Mouse (Mus musculus) C2C12 (cell line): ENCODE measurements around the gene Cdkn2d. TPM values are rescaled to one million over a fixed set of nuclear protein-coding genes. Genes with fewer than 3 reads are reported as not detected.
"Not testable (repeated sequence)": the region's sequence is repeated elsewhere in the genome, so short reads cannot be mapped to it uniquely, and the experiment has no call there.

Experiments used
- H3K27me3 ChIP-seq: one replicate; pipeline ENCODE4 v1.6.1; 2011; ENCODE audit not compliant: control insufficient read depth, insufficient read depth, insufficient read length
- H3K36me3 ChIP-seq: one replicate; pipeline ENCODE4 v1.6.1; 2011; ENCODE audit not compliant: control insufficient read depth, insufficient read depth
- H3K4me3 ChIP-seq: one replicate; pipeline ENCODE4 v1.5.1; 2011; ENCODE audit warnings: mild to moderate bottlenecking, control low read depth; ENCODE audit not compliant: poor library complexity, insufficient read depth, severe bottlenecking
- H3K79me2 ChIP-seq: one replicate; pipeline ENCODE4 v1.6.1; 2011; ENCODE audit not compliant: control insufficient read depth, insufficient read depth
- H3K79me3 ChIP-seq: one replicate; pipeline ENCODE4 v1.6.1; 2011; ENCODE audit warnings: low read depth, control low read depth
- H3ac ChIP-seq: one replicate; pipeline ENCODE3; 2011; ENCODE audit warnings: low read depth; ENCODE audit not compliant: control insufficient read depth, insufficient read length
- CEBPB ChIP-seq: IDR thresholded peaks from one replicate; pipeline ENCODE4 v1.6.1; 2011; ENCODE audit warnings: low read depth, mild to moderate bottlenecking, control low read depth, moderate library complexity
- CTCF ChIP-seq: IDR thresholded peaks from one replicate; pipeline ENCODE4 v1.5.1; 2011; ENCODE audit not compliant: control insufficient read depth, insufficient read depth, insufficient read length
- FOSL1 ChIP-seq: IDR thresholded peaks from one replicate; pipeline ENCODE4 v1.8.0; 2011; ENCODE audit warnings: mild to moderate bottlenecking, low read length; ENCODE audit not compliant: poor library complexity, insufficient read depth, severe bottlenecking
- MAX ChIP-seq: IDR thresholded peaks from one replicate; pipeline ENCODE4 v1.6.1; 2011; ENCODE audit warnings: mild to moderate bottlenecking, control low read depth
- MYOD1 ChIP-seq: IDR thresholded peaks from one replicate; pipeline ENCODE4 v1.6.1; 2011; ENCODE audit warnings: low read depth; ENCODE audit not compliant: control insufficient read depth, insufficient read length
- MYOG ChIP-seq: IDR thresholded peaks from one replicate; pipeline ENCODE4 v1.6.1; 2011; ENCODE audit not compliant: control insufficient read depth, insufficient read length; ENCODE audit errors: extremely low read depth
- USF1 ChIP-seq: IDR thresholded peaks from one replicate; pipeline ENCODE4 v1.6.1; 2011; ENCODE audit warnings: low read depth, mild to moderate bottlenecking, control low read depth, moderate library complexity
- polyA plus RNA-seq: library from polyadenylated mRNA; unstranded; fragments of >200 nt; fragmentation: generic; extraction: Trizol; gene quantifications from one replicate; pipeline ENCODE4 v1.2.1, GENCODE M21; 2012; ENCODE audit warnings: missing spikeins

Cdkn2d gene
- polyA plus RNA-seq, 1 experiment: 49.4 TPM

DNA sequence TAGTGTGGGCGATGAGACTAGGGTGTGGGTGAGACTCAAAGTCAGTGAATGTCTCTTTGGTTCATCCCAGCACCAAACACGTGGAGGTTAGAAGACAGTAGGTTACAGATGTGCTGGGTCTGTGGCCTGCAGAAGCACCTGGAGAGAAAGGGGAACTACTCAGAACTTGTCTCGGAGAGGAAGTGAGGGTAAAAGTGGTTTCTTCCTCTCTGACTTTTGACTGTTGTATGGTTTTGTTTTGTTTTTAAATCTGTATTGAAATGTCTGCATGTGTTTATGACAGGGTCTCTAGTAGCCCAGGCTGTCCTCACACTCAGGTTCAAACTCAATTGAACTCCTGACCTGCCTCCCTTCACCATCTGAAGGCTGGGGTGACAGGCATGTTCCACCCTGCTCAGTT lies 36.8 kb upstream of the Cdkn2d start:
- TF ChIP-seq USF1: no peak
- no peak for TF ChIP-seq MAX
- no peak for TF ChIP-seq MYOD1
- TF ChIP-seq CEBPB: no peak
- no peak for TF ChIP-seq FOSL1
- TF ChIP-seq MYOG: no peak
- no peak for TF ChIP-seq CTCF
- Histone ChIP-seq H3K36me3 (no peaks in the 10 kb centered on the region), H3K79me2 (peaks cover 87% of the 10 kb centered on the region), H3K4me3 (no peak overlapping the region), H3K27me3 (no peaks in the 10 kb centered on the region), H3ac (no peak overlapping the region), H3K79me3 (peaks cover 51% of the 10 kb centered on the region)

DNA sequence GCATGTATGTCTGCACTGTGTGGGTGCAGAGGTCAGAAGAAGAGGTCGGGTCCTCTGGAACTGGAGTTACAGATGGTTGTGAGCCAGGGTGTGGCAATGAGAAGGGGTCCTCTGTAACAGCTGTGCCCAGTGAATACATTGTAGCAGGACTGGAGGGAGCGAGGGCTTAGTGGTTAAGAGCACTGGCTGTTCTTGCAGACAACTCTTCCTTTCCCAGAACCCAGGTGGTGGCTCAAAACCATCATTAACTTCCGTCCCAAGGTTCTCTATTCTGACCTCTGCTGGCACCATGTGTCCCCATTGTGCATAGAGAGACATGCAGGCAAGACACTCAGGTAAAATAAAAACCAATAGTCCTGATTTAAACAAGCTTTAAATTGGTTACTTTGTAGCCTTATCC lies 36.4 kb upstream of the Cdkn2d start:
- peaks cover 92% of the 10 kb centered on the region for H3K79me2 ChIP-seq
- H3K4me3 ChIP-seq: no peak overlapping the region
- H3K79me3 ChIP-seq: peaks cover 55% of the 10 kb centered on the region
- no peak overlapping the region for H3ac ChIP-seq
- no peaks in the 10 kb centered on the region for H3K36me3 ChIP-seq
- TF ChIP-seq FOSL1: no peak
- no peak for TF ChIP-seq MYOD1
- TF ChIP-seq MAX: no peak
- no peak for TF ChIP-seq CEBPB
- TF ChIP-seq CTCF: no peak
- no peak for TF ChIP-seq USF1
- TF ChIP-seq MYOG: no peak
- no peaks in the 10 kb centered on the region for H3K27me3 ChIP-seq

DNA sequence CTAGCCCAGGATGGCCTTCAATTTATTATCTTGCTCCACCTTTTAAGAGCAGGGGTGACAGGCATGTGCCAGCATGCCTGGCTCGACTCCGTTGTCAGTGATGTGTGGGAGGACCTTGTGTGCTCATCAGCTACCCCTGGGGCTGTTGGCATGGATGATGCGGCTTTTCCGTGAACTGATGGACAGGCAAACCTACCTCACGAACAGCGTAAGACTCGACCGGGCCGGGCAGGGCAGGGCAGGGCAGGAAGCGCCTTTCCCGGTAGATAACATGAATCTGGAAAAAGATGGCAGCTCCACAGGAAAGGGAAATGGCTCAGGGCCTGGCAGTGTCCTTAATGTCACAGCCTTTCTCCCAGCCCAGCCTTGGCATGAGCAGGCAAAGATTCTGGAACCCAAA lies 33.1 kb upstream of the Cdkn2d start:
- Histone ChIP-seq H3ac (no peak overlapping the region), H3K79me3 (peaks cover 58% of the 10 kb centered on the region), H3K27me3 (no peaks in the 10 kb centered on the region), H3K79me2 (peaks cover 85% of the 10 kb centered on the region), H3K4me3 (no peak overlapping the region), H3K36me3 (no peaks in the 10 kb centered on the region)
- TF ChIP-seq USF1 (no peak), FOSL1 (no peak), MAX (no peak)

DNA sequence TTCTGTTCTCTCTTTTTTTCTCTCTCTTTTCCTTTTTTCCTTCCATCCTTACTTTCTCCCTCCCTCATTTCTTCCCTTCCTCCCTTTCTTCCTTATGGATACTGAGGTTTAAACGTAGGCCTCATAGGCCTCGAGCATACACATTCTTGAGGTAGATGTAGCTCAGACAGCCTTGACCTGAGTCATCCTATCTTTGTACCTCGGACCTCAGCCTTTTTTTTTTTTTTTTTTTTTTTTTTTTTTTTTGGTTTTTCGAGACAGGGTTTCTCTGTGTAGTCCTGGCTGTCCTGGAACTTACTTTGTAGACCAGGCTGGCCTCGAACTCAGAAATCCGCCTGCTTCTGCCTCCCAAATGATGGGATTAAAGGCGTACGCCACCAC lies 31.7 kb upstream of the Cdkn2d start:
- H3K27me3 ChIP-seq, H3K4me3 ChIP-seq, H3K36me3 ChIP-seq, H3ac ChIP-seq: not testable (repeated sequence)
- peaks cover 52% of the 10 kb centered on the region for H3K79me3 ChIP-seq
- peaks cover 72% of the 10 kb centered on the region for H3K79me2 ChIP-seq

DNA sequence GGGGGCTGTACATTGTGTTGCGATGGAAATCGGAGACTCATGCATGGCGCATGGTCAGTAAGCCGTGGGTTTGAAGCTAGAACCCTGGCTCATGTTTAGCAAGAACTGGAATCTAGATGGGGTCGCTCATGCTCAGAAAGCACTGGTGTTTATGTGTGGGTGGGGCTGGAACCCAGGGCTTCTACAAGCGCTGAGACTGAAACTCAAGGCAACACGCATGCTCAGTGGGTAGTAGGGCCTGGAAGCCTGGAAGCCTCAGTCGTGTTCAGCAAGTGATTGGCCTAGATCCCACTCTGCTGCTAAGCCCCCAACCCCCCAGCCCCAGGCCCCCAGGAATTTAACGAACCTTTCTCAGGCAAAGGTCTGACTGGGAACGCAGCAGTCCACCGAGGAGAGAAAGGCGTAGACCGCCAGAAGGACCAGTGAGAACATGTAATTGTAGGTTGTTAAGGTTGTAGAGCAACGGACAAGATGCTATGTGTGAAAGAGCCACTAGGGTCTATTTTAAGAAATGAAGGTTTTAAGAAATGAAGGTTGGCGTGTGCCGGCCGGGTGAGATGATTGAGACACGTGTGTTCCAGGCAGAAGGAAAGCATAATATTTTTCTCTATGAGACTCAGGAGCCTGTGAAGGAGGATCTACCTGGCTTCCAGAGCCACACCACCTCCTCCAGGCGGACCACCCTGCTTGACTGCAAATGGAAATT lies 31.2 kb upstream of the Cdkn2d start:
- Histone ChIP-seq H3K79me3 (peaks cover 48% of the 10 kb centered on the region), H3K79me2 (peaks cover 66% of the 10 kb centered on the region), H3K36me3 (no peaks in the 10 kb centered on the region), H3K4me3 (no peak overlapping the region), H3K27me3 (no peaks in the 10 kb centered on the region), H3ac (no peak overlapping the region)
- no peak for TF ChIP-seq MAX
- TF ChIP-seq FOSL1: no peak
- no peak for TF ChIP-seq CEBPB
- TF ChIP-seq CTCF: no peak
- no peak for TF ChIP-seq USF1
- TF ChIP-seq MYOD1: no peak
- no peak for TF ChIP-seq MYOG

DNA sequence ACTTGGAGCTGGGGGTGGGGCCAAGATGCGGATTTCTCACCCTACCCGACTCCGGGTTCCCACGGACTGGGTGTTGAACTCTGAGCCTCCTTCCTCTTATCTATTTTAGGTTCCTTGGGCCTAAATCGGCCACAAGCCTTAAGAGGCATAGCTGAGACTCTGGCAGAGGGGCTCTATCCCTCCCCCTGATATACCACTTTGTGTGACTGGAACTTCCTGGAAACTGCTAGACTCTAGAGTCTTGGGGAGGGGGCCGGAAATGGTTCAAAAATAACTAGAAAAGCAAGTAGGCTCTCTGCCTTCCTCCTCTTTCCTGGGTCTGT lies 30.3 kb upstream of the Cdkn2d start:
- peak overlapping the region; percentile 70 for H3ac ChIP-seq
- peaks cover 57% of the 10 kb centered on the region for H3K79me2 ChIP-seq
- peaks cover 47% of the 10 kb centered on the region for H3K79me3 ChIP-seq
- peak overlapping the region; percentile 55 for H3K4me3 ChIP-seq
- no peaks in the 10 kb centered on the region for H3K27me3 ChIP-seq
- H3K36me3 ChIP-seq: no peaks in the 10 kb centered on the region
- no peak for TF ChIP-seq MYOG
- no peak for TF ChIP-seq FOSL1
- TF ChIP-seq USF1: no peak
- TF ChIP-seq MYOD1: no peak
- no peak for TF ChIP-seq MAX
- no peak for TF ChIP-seq CEBPB
- no peak for TF ChIP-seq CTCF
